ENCODE assay signal across 14 mouse cellular contexts in genomic region chr3:101031456-101032142, GRCm38 (mm10). TPM values are rescaled to one million over a fixed set of nuclear protein-coding genes. Genes with fewer than 3 reads are reported as not detected.
DNase-seq lines count a peak whose midpoint lies in the region; ATAC-seq and TF ChIP-seq lines count a peak whose summit lies in the region.
"Had no signal": no experiment of that assay in that cellular context is flagged by ENCODE, and none has a peak within 500 bp of the region (broad histone marks: within the 10 kb centered on the region; RNA-seq: fewer than 3 reads in every experiment).

No protein-coding gene starts in this region.

- peaks cover 32% of the 10 kb centered on the region for H3K4me1 ChIP-seq in heart, embryonic 10.5 days
- H3K4me1 ChIP-seq in lung, adult 2 months (ENCODE audit: control insufficient read depth, insufficient read depth, low read length): peaks cover 18% of the 10 kb centered on the region
- H3K4me1 ChIP-seq in lung, postnatal 0 days (ENCODE audit: insufficient read depth, low read depth, low read length): peaks cover 4% of the 10 kb centered on the region; the same call in 1 of the 2 replicates
- no peaks in the 10 kb centered on the region for H3K4me1 ChIP-seq in stomach, postnatal 0 days (replicated peaks; ENCODE audit: control insufficient read depth, insufficient read depth)

- TF ChIP-seq CTCF in lung, adult 2 months (IDR thresholded peaks at IDR 0.05; ENCODE audit: insufficient read depth, low read length): no peak
- no peak for TF ChIP-seq CTCF in lung, postnatal 0 days (IDR thresholded peaks at IDR 0.05)
- TF ChIP-seq CTCF in stomach, postnatal 0 days (IDR thresholded peaks at IDR 0.05; ENCODE audit: low read depth): no peak

- no peaks in the 10 kb centered on the region for H3K36me3 ChIP-seq in heart, embryonic 10.5 days
- H3K36me3 ChIP-seq in lung, postnatal 0 days (ENCODE audit: insufficient read depth, low read length): no peaks in the 10 kb centered on the region
- no peaks in the 10 kb centered on the region for H3K36me3 ChIP-seq in stomach, postnatal 0 days (ENCODE audit: control insufficient read depth, insufficient read depth, low read length)
- H3K36me3 ChIP-seq: kidney, embryonic 15.5 days; limb, embryonic 10.5 days; lung, embryonic 15.5 days had no signal

- no peaks in the 10 kb centered on the region for H3K9me3 ChIP-seq in heart, embryonic 10.5 days
- H3K9me3 ChIP-seq in lung, postnatal 0 days (ENCODE audit: low read length): no peaks in the 10 kb centered on the region
- no peaks in the 10 kb centered on the region for H3K9me3 ChIP-seq in stomach, postnatal 0 days (ENCODE audit: control insufficient read depth, low read length)
- H3K9me3 ChIP-seq: kidney, embryonic 15.5 days; limb, embryonic 10.5 days; lung, embryonic 15.5 days had no signal

- H3K4me3 ChIP-seq in heart, embryonic 10.5 days: no peak overlapping the region
- H3K4me3 ChIP-seq in lung, adult 2 months (replicated peaks; ENCODE audit: extremely low read depth, low read depth, low read length): no peak overlapping the region
- no peak overlapping the region for H3K4me3 ChIP-seq in lung, postnatal 0 days (ENCODE audit: low read depth, low read length)
- H3K4me3 ChIP-seq in stomach, postnatal 0 days (ENCODE audit: low read depth, low read length): no peak overlapping the region
- H3K4me3 ChIP-seq: kidney, embryonic 15.5 days; limb, embryonic 10.5 days; lung, embryonic 15.5 days had no signal

- peak overlapping the region; percentile 60; the same call in 1 of the 2 replicates for H3K27ac ChIP-seq in heart, embryonic 10.5 days
- H3K27ac ChIP-seq in lung, postnatal 0 days (ENCODE audit: low read length): no peak overlapping the region
- H3K27ac ChIP-seq in stomach, postnatal 0 days (replicated peaks): 0 out of 2 replicates have a peak overlapping the region, but pooled peaks have one; percentile 24
- H3K27ac ChIP-seq: hindbrain, postnatal 0 days; kidney, embryonic 15.5 days; limb, embryonic 10.5 days; lung, embryonic 15.5 days had no signal

- ATAC-seq in lung, postnatal 0 days: 0 out of 2 replicates have a peak, but pooled peaks have one; percentile 20
- no peak for ATAC-seq in stomach, postnatal 0 days (ENCODE audit: low FRiP score, low TSS enrichment)
- ATAC-seq: activated CD4-positive, CD25-positive, alpha-beta regulatory T cell, adult 4 months; hindbrain, postnatal 0 days had no signal

- intact Hi-C loops in heart, postnatal 36 days (cut with DNase I): no loop called here

- H3K27me3 ChIP-seq in heart, embryonic 10.5 days (ENCODE audit: insufficient read depth, poor library complexity, severe bottlenecking): no peaks in the 10 kb centered on the region
- no peaks in the 10 kb centered on the region for H3K27me3 ChIP-seq in lung, postnatal 0 days (replicated peaks; ENCODE audit: insufficient read depth, low read length)
- no peaks in the 10 kb centered on the region for H3K27me3 ChIP-seq in stomach, postnatal 0 days (ENCODE audit: control insufficient read depth, insufficient read depth, low read length)
- H3K27me3 ChIP-seq: kidney, embryonic 15.5 days; lung, embryonic 15.5 days had no signal

- H3K4me2 ChIP-seq in lung, postnatal 0 days (replicated peaks; ENCODE audit: low read depth, low read length): no peak overlapping the region
- H3K4me2 ChIP-seq in stomach, postnatal 0 days (replicated peaks; ENCODE audit: low read depth): no peak overlapping the region
- H3K4me2 ChIP-seq: kidney, embryonic 15.5 days; lung, embryonic 15.5 days had no signal

- no peak for DNase-seq in heart, embryonic 10.5 days (ENCODE audit: low spot score)
- DNase-seq in heart, postnatal 36 days: no peak
- peak; percentile 48 to 66 for DNase-seq in lung, adult 18-20 months
- no peak for DNase-seq in lung, adult 2 months
- DNase-seq in lung, postnatal 0 days (ENCODE audit: low spot score): peak; percentile 68
- peak; percentile 45 for DNase-seq in stomach, postnatal 0 days (ENCODE audit: low spot score)
- no peak for DNase-seq in cerebellum, adult 18-20 months
- DNase-seq in adrenal gland, postnatal 25 days: no peak
- DNase-seq: cerebellum, postnatal 10 days had no signal

- no peak for TF ChIP-seq POLR2A in lung, adult 2 months (IDR thresholded peaks at IDR 0.05; ENCODE audit: borderline replicate concordance, extremely low read depth, low read depth, low read length)

- TF ChIP-seq EP300 in lung, postnatal 0 days (IDR thresholded peaks at IDR 0.05): no peak
- TF ChIP-seq EP300 in stomach, postnatal 0 days (optimal IDR thresholded peaks at IDR 0.05): no peak

- 53% methylated on average over 7 of the region's 7 CpGs for WGBS in heart, embryonic 10.5 days
- WGBS in lung, adult 2 months: 46% methylated on average over 7 of the region's 7 CpGs
- WGBS in lung, postnatal 0 days: 45% methylated on average over 7 of the region's 7 CpGs
- 43% methylated on average over 7 of the region's 7 CpGs for WGBS in stomach, postnatal 0 days

- no peak overlapping the region for H3K9ac ChIP-seq in lung, postnatal 0 days (replicated peaks; ENCODE audit: low read depth)
- H3K9ac ChIP-seq in stomach, postnatal 0 days (ENCODE audit: low read length): no peak overlapping the region
- H3K9ac ChIP-seq: kidney, embryonic 15.5 days; lung, embryonic 15.5 days had no signal

RNA-seq across cellular contexts. Expression of gene Cd101, which starts 2.2 kb away (rescaled TPM):
- 0.34 and 0.50 TPM in 2 replicates for polyA plus RNA-seq in heart, embryonic 10.5 days (2016; fragmentation: Nextera tagmentation; extraction: Ambion mirVana)
- under 1 TPM; 0.24 to 0.25 TPM for total RNA-seq in heart, postnatal 36 days (2021)
- polyA plus RNA-seq in lung, adult 2 months (2012; rRNA removed): 1.5 and 1.8 TPM in 2 replicates
- polyA plus RNA-seq in lung, postnatal 0 days (2015; fragmentation: Nextera tagmentation; extraction: Ambion mirVana): 0.90 and 0.92 TPM in 2 replicates
- 0.06 and 0.11 TPM in 2 replicates for polyA plus RNA-seq in stomach, postnatal 0 days (2015; fragmentation: Nextera tagmentation; extraction: Ambion mirVana)
- total RNA-seq in adrenal gland, postnatal 25 days (2021): 0.18 TPM in 1 of 2 replicates, not detected in the other

Comparison
In these comparisons a context has a peak if more than half of its experiments do, and no peak if none do; other contexts are left out.
1. DNase-seq: peak in lung, adult 18-20 months (2 of 2), lung, postnatal 0 days (single experiment) and stomach, postnatal 0 days (single experiment); none in heart, embryonic 10.5 days (single experiment), heart, postnatal 36 days (0 of 2), lung, adult 2 months (single experiment), cerebellum, adult 18-20 months (0 of 2) and adrenal gland, postnatal 25 days (single experiment).